Mouse (Mus musculus): ENCODE measurements around the gene Rgs7.

- TF ChIP-seq CTCF (IDR thresholded peaks at IDR 0.05; ENCODE audit: low read depth): no peak
- TF ChIP-seq EP300 (IDR thresholded peaks at IDR 0.05; ENCODE audit: low read depth): no peak
These were observed 313.6 kb downstream of the Rgs7 start for GRCm38 (mm10) chr1:175178733-175179132.

Data from liver, embryonic 14.5 days (tissue).